Mouse (Mus musculus) midbrain, embryonic 13.5 days (tissue): ENCODE measurements around the gene Acin1. TPM values are rescaled to one million over a fixed set of nuclear protein-coding genes. Genes with fewer than 3 reads are reported as not detected.
"Not testable (repeated sequence)": the region's sequence is repeated elsewhere in the genome, so short reads cannot be mapped to it uniquely, and the experiment has no call there.

Experiments used
- ATAC-seq: fragments of 200-750 bp; cut with Nextera tagmentation; 2 replicates; pipeline ENCODE4 v1.8.0; 2017; ENCODE audit warnings: mild to moderate bottlenecking, moderate TSS enrichment, moderate library complexity
- H3K27ac ChIP-seq: fragments of 300-500 bp; sonication (generic); 2 replicates; pipeline ENCODE4 v1.5.1; 2015; ENCODE audit warnings: inconsistent platforms, mild to moderate bottlenecking, moderate library complexity
- H3K27me3 ChIP-seq: fragments of 300-500 bp; sonication (generic); 2 replicates; pipeline ENCODE4 v1.6.1; 2015; ENCODE audit warnings: mild to moderate bottlenecking, inconsistent platforms
- H3K36me3 ChIP-seq: fragments of 300-500 bp; sonication (generic); 2 replicates; pipeline ENCODE4 v1.6.1; 2015; ENCODE audit warnings: mild to moderate bottlenecking, inconsistent platforms
- H3K4me1 ChIP-seq: fragments of 300-500 bp; sonication (generic); replicated peaks from 2 replicates; pipeline ENCODE4 v1.6.1; 2015; ENCODE audit warnings: inconsistent platforms
- H3K4me2 ChIP-seq: fragments of 300-500 bp; sonication (generic); replicated peaks from 2 replicates; pipeline ENCODE4 v1.6.1; 2015; ENCODE audit warnings: moderate library complexity, mild to moderate bottlenecking, inconsistent platforms
- H3K4me3 ChIP-seq: fragments of 300-500 bp; sonication (generic); replicated peaks from 2 replicates; pipeline ENCODE4 v1.5.1; 2015; ENCODE audit warnings: mild to moderate bottlenecking, inconsistent platforms
- H3K9ac ChIP-seq: fragments of 300-500 bp; sonication (generic); replicated peaks from 2 replicates; pipeline ENCODE4 v1.6.1; 2015; ENCODE audit warnings: mild to moderate bottlenecking, inconsistent platforms
- H3K9me3 ChIP-seq: fragments of 300-500 bp; sonication (generic); 2 replicates; pipeline ENCODE4 v1.6.1; 2016; ENCODE audit warnings: mild to moderate bottlenecking, inconsistent platforms
- WGBS: fragments of 180-500 bp; shearing (Covaris S2); methylation state at CpG from one replicate; pipeline ENCODE4 v1.1.7; 2015; 5-methylcytosine and 5-hydroxymethylcytosine counted together
- polyA plus RNA-seq: library from polyadenylated mRNA; unstranded; fragments of >200 nt; fragmentation: Nextera tagmentation; extraction: Ambion mirVana; gene quantifications from 2 replicates; pipeline ENCODE4 v1.2.1, GENCODE M21; 2015

Acin1 gene
- polyA plus RNA-seq, 1 experiment from 2014 or later, result 187 TPM

DNA sequence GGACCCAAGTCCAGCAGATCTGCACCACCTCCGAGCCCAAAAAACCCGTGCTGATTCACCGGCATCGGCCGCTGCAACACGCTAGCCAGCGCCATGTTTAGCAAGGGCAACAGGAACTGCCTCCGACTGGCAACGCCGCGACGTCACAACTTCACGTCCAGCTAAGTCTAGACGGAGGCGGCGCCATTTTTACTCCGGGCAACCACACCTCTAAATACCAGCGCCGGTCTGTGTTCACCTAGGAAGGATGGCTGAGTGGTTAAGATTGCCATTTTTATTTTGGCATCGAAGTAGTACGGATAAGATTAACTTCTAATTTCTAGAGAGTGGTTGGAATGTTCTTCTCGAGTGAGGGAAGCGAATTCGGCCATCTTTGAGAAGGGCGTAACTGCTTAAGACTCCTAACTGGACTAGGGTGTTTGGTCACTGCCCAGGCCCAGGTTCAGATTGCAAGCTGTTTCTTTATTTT, 68.8 kb downstream of the Acin1 start, which contains the start of gene Psmb5:
TSS of gene Psmb5 (minus strand) at position 126 of the 469 bp plus-strand sequence.
- Histone ChIP-seq H3K4me2 (peak within 1 kb of the TSS; percentile 82), H3K27ac (peak within 1 kb of the TSS; percentile 85), H3K4me1 (peaks cover 19% of the 10 kb centered on the region), H3K9me3 (no peaks in the 10 kb centered on the region), H3K9ac (peak within 1 kb of the TSS; percentile 89), H3K4me3 (peak within 1 kb of the TSS; percentile 86), H3K27me3 (no peaks in the 10 kb centered on the region), H3K36me3 (peaks cover 25% of the 10 kb centered on the region)
- WGBS, result under 1% methylated on average over 25 of the region's 25 CpGs
- peak; percentile 92 for ATAC-seq

- no peaks in the 10 kb centered on the region for H3K27me3 ChIP-seq
- peak overlapping the region; percentile 89 for H3K9ac ChIP-seq
- peak overlapping the region; percentile 82 for H3K4me2 ChIP-seq
- peak; percentile 70 for ATAC-seq
- H3K4me3 ChIP-seq, result peak overlapping the region; percentile 86
- no peaks in the 10 kb centered on the region for H3K9me3 ChIP-seq
- peaks cover 19% of the 10 kb centered on the region for H3K4me1 ChIP-seq
- WGBS, result 2% methylated on average over 38 of the region's 38 CpGs
- peaks cover 30% of the 10 kb centered on the region for H3K36me3 ChIP-seq
- peak overlapping the region; percentile 85 for H3K27ac ChIP-seq
These were observed 69.4 kb downstream of the Acin1 start for GRCm38 (mm10) chr14:54617152-54617896.

GRCm38 (mm10) chr14:54616226-54616825, 70.4 kb downstream of the Acin1 start:
- H3K4me3 ChIP-seq, result peak overlapping the region; percentile 86; the same call in 1 of the 2 replicates
- peak overlapping the region; percentile 82 for H3K4me2 ChIP-seq
- 94% methylated on average over 16 of the region's 16 CpGs for WGBS
- no peaks in the 10 kb centered on the region for H3K9me3 ChIP-seq
- peaks cover 19% of the 10 kb centered on the region for H3K4me1 ChIP-seq
- no peak for ATAC-seq
- H3K27ac ChIP-seq, result no peak overlapping the region
- H3K27me3 ChIP-seq, result no peaks in the 10 kb centered on the region
- H3K36me3 ChIP-seq, result peaks cover 37% of the 10 kb centered on the region
- no peak overlapping the region for H3K9ac ChIP-seq

GRCm38 (mm10) chr14:54614130-54614529, 72.6 kb downstream of the Acin1 start:
- H3K27me3 ChIP-seq, ATAC-seq, H3K9ac ChIP-seq, H3K27ac ChIP-seq, H3K9me3 ChIP-seq, H3K4me2 ChIP-seq, H3K4me3 ChIP-seq: not testable (repeated sequence)
- 96% methylated on average over 16 of the region's 16 CpGs for WGBS
- Histone ChIP-seq H3K36me3 (peaks cover 47% of the 10 kb centered on the region), H3K4me1 (peaks cover 19% of the 10 kb centered on the region)

- 86% methylated on average over 6 of the region's 6 CpGs for WGBS
- no peak overlapping the region for H3K27ac ChIP-seq
These were observed 76.1 kb downstream of the Acin1 start for GRCm38 (mm10) chr14:54610648-54611047.

DNA sequence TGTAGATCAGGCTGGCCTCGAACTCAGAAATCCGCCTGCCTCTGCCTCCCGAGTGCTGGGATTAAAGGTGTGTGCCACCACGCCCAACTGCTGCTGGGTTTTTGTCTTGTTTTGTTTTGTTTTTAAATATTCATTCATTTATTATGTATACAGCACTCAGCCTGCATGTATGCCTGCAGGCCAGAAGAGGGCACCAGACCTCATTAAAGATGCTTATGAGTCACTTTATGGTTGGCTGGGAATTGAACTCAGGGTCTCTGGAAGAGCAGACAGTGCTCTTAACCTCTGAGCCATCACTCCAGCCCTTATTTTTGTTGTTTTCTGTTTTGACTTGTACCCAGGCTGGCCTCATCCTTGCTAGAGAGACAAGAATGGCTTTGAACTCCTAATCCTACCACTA, 76.8 kb downstream of the Acin1 start:
- H3K36me3 ChIP-seq, result peaks cover 33% of the 10 kb centered on the region
- no peak overlapping the region for H3K4me2 ChIP-seq
- ATAC-seq, result no peak
- H3K4me1 ChIP-seq, result peaks cover 4% of the 10 kb centered on the region
- no peak overlapping the region for H3K27ac ChIP-seq
- WGBS, result 68% methylated on average over 4 of the region's 4 CpGs
- no peaks in the 10 kb centered on the region for H3K9me3 ChIP-seq
- H3K4me3 ChIP-seq, result no peak overlapping the region
- no peaks in the 10 kb centered on the region for H3K27me3 ChIP-seq
- H3K9ac ChIP-seq, result no peak overlapping the region

More at GRCm38 (mm10) chr14:54610648-54611047, 76.1 kb downstream of the Acin1 start:
- Histone ChIP-seq H3K4me1 (peaks cover 4% of the 10 kb centered on the region; the same call in 1 of the 2 replicates), H3K4me2 (no peak overlapping the region), H3K27me3 (no peaks in the 10 kb centered on the region), H3K36me3 (peaks cover 40% of the 10 kb centered on the region), H3K9me3 (no peaks in the 10 kb centered on the region), H3K9ac (no peak overlapping the region), H3K4me3 (no peak overlapping the region)
- ATAC-seq, result no peak

DNA sequence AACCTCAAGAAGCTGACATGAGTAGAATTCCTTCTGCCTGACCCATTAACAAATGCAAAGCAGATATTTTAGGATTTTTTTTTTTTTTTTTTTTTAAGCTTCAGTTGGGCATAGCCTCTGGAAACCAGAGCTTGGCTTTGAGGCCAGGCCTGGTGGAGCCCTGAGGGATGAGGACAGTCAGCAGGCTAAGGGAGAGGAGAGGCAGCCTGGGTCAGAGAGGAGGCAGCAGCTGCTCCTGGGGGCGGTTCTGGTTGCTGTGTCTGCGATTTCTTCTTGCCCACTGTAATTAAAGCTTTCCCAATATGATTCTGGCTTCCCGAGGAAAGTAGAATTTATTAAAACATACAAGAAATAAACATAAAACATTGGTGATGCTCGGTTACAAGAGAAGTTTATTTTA, 77.5 kb downstream of the Acin1 start:
- Histone ChIP-seq H3K27me3 (no peaks in the 10 kb centered on the region), H3K36me3 (peaks cover 29% of the 10 kb centered on the region), H3K9ac (no peak overlapping the region), H3K9me3 (no peaks in the 10 kb centered on the region), H3K4me2 (no peak overlapping the region), H3K27ac (no peak overlapping the region), H3K4me1 (peaks cover 11% of the 10 kb centered on the region), H3K4me3 (no peak overlapping the region)
- 84% methylated on average over 4 of the region's 4 CpGs for WGBS
- ATAC-seq, result no peak

GRCm38 (mm10) chr14:54607226-54607625, 79.5 kb downstream of the Acin1 start:
- Histone ChIP-seq H3K36me3 (peaks cover 17% of the 10 kb centered on the region), H3K27ac (no peak overlapping the region), H3K4me1 (peaks cover 24% of the 10 kb centered on the region), H3K27me3 (no peaks in the 10 kb centered on the region), H3K9me3 (no peaks in the 10 kb centered on the region), H3K4me3 (no peak overlapping the region), H3K4me2 (no peak overlapping the region), H3K9ac (no peak overlapping the region)
- 42% methylated on average over 8 of the region's 8 CpGs for WGBS
- ATAC-seq, result no peak

GRCm38 (mm10) chr14:54605752-54606321, 80.9 kb downstream of the Acin1 start, which contains the start of gene 4931414P19Rik:
Gene 4931414P19Rik (minus strand): TSS chr14:54605993.
- peak within 1 kb of the TSS; percentile 45 for H3K4me3 ChIP-seq
- peak; percentile 17; the same call in 1 of the 2 replicates for ATAC-seq

DNA sequence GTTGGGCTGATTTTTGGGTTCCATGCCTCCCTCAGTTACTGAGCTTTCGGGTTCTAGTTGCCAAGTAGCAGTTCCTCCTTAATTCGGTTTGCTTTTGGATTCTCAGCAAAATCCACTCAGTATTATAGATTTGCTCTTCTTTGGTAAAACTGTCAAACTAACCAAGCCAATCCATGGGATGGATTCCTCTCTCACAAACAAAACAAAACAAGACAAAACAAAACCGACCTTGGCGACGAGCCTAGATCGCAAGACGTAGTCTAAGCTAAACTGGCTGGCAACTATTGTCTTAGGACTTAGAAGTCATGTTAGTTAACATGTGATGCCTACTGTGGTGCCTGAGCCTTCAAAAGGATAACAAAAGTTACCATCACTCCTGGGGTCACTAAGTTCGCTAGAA, 83.0 kb downstream of the Acin1 start:
- peak overlapping the region; percentile 61 for H3K4me3 ChIP-seq
- H3K4me1 ChIP-seq, result peaks cover 26% of the 10 kb centered on the region
- H3K27ac ChIP-seq, result peak overlapping the region; percentile 95
- no peaks in the 10 kb centered on the region for H3K9me3 ChIP-seq
- H3K9ac ChIP-seq, result no peak overlapping the region
- no peaks in the 10 kb centered on the region for H3K27me3 ChIP-seq
- peaks cover 7% of the 10 kb centered on the region; the same call in 1 of the 2 replicates for H3K36me3 ChIP-seq
- H3K4me2 ChIP-seq, result peak overlapping the region; percentile 55
- ATAC-seq, result no peak
- 85% methylated on average over 8 of the region's 8 CpGs for WGBS

More at GRCm38 (mm10) chr14:54605752-54606321, 80.9 kb downstream of the Acin1 start, which contains the start of gene 4931414P19Rik:
- Histone ChIP-seq H3K36me3 (peaks cover 8% of the 10 kb centered on the region; the same call in 1 of the 2 replicates), H3K4me1 (peaks cover 26% of the 10 kb centered on the region), H3K4me2 (peak within 1 kb of the TSS; percentile 57), H3K27me3 (no peaks in the 10 kb centered on the region), H3K9me3 (no peaks in the 10 kb centered on the region), H3K9ac (peak within 1 kb of the TSS; percentile 50), H3K27ac (peak within 1 kb of the TSS; percentile 63)
- under 1% methylated on average over 39 of the region's 39 CpGs for WGBS

- peaks cover 7% of the 10 kb centered on the region; the same call in 1 of the 2 replicates for H3K36me3 ChIP-seq
- H3K27ac ChIP-seq, result peak overlapping the region; percentile 95
- H3K9ac ChIP-seq, result peak overlapping the region; percentile 76
- peak overlapping the region; percentile 55 for H3K4me2 ChIP-seq
- ATAC-seq, result peak; percentile 99
- H3K27me3 ChIP-seq, result no peaks in the 10 kb centered on the region
- peaks cover 26% of the 10 kb centered on the region for H3K4me1 ChIP-seq
- peak overlapping the region; percentile 61 for H3K4me3 ChIP-seq
- no peaks in the 10 kb centered on the region for H3K9me3 ChIP-seq
- WGBS, result under 1% methylated on average over 46 of the region's 46 CpGs
These were observed 83.6 kb downstream of the Acin1 start for GRCm38 (mm10) chr14:54603038-54603654.
